Mouse (Mus musculus) CD4-positive naive resting alpha-beta T cell, adult 76 days (primary cell): ENCODE data around the gene Vmn1r41. TPM values are rescaled to one million over a fixed set of nuclear protein-coding genes. Genes with fewer than 3 reads are reported as not detected.

ENCODE experiments used
- total RNA-seq: library from RNA; stranded (reverse); gene quantifications from one replicate; pipeline ENCODE4 v1.2.4, GENCODE M21; 2023

Vmn1r41 gene
- total RNA-seq = not detected

DNA sequence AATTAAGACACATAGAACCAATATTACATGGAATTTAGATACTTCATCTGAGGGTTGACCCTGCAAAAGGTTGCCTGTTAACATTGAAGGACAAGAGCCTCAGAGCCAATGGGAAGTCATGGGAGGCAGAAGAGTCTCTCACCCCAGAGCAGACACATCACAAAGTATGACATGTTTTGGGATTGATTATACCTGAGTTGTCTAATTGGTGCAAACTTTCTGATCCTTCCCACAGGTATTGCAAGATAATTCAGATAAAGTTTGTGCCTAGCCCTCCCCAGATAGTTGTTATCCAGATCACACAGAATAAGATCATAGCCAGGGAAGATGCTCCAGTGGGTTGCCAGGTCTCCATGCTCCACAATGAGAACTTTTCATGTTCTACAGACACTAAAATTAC, at the start of gene Vmn1r41:
Gene Vmn1r41 (plus strand): TSS at position 301 of the 400 bp plus-strand sequence.

DNA sequence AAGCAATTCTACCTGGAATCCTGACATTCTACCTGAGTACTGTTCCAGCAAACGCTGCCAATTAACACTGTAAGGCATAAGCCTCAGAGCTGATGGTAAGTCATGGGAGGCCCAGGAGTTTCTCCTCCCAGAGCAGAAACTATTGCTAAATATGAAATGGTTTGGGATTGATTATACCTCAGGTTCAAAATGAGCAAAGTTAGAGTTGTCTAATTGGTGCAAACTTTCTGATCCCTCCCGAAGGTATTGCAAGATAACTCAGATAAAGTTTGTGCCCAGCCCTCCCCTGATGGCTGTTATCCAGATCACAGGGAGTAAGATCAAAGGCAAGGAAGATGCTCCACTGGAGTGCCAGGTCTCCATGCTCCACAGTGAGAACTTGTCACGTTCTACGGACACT, 33.3 kb upstream of the Vmn1r41 start, which contains the start of gene Vmn1r40:
Gene Vmn1r40 (plus strand): TSS at position 301 of the 400 bp plus-strand sequence.

Other genes with a start within 250 kb of the Vmn1r41 start
- gene Chchd6, start 145.1 kb upstream of the Vmn1r41 start, total RNA-seq = 2.3 TPM
- 3.3 TPM for gene Txnrd3, start 96.8 kb upstream of the Vmn1r41 start, total RNA-seq
- not detected for gene Vmn1r40, start 33.2 kb upstream of the Vmn1r41 start, total RNA-seq
- gene Vmn1r42, start 135.6 kb downstream of the Vmn1r41 start, total RNA-seq = not detected
- not detected for gene Vmn1r43, start 135.6 kb downstream of the Vmn1r41 start, total RNA-seq
- gene Vmn1r44, start 142.9 kb downstream of the Vmn1r41 start, total RNA-seq = not detected
- gene Vmn1r45, start 199.8 kb downstream of the Vmn1r41 start, total RNA-seq = not detected
- gene Vmn1r46, start 228.5 kb downstream of the Vmn1r41 start, total RNA-seq = not detected